Mouse (Mus musculus): ENCODE measurements at regions not wholly inside any gene's neighbourhood (a gene's known extent, or its start where the extent isn't known, plus 50 kb on each side); places are given as distances from the start of the nearest gene placed in this dataset.

- no peak for ATAC-seq
Measured at GRCm38 (mm10) chr16:5829071-5829470, 56.1 kb upstream of the Rbfox1 start.

GRCm38 (mm10) chr16:5823316-5823715, 61.8 kb upstream of the Rbfox1 start:
- ATAC-seq = no peak

- ATAC-seq = no peak
Measured at GRCm38 (mm10) chr16:5817166-5817565, 68.0 kb upstream of the Rbfox1 start.

GRCm38 (mm10) chr16:5812245-5812820, 72.8 kb upstream of the Rbfox1 start:
- no peak for ATAC-seq

- no peak for ATAC-seq
Measured at GRCm38 (mm10) chr16:5811654-5811992, 73.5 kb upstream of the Rbfox1 start.

- ATAC-seq = no peak
Measured at GRCm38 (mm10) chr16:5810986-5811653, 74.0 kb upstream of the Rbfox1 start.

GRCm38 (mm10) chr16:5798188-5798587, 87.0 kb upstream of the Rbfox1 start:
- ATAC-seq = no peak

- no peak for ATAC-seq
Measured at GRCm38 (mm10) chr16:5792216-5792615, 92.9 kb upstream of the Rbfox1 start.

- no peak for ATAC-seq
Measured at GRCm38 (mm10) chr16:5790161-5790560, 95.0 kb upstream of the Rbfox1 start.

GRCm38 (mm10) chr16:5787206-5787605, 97.9 kb upstream of the Rbfox1 start:
- ATAC-seq = no peak

- no peak for ATAC-seq
Measured at GRCm38 (mm10) chr16:5766771-5767421, 118.3 kb upstream of the Rbfox1 start.

- no peak for ATAC-seq
Measured at GRCm38 (mm10) chr16:5765143-5765542, 120.0 kb upstream of the Rbfox1 start.

GRCm38 (mm10) chr16:5760821-5761220, 124.3 kb upstream of the Rbfox1 start:
- no peak for ATAC-seq

GRCm38 (mm10) chr16:5759021-5759420, 126.1 kb upstream of the Rbfox1 start:
- ATAC-seq = no peak

- ATAC-seq = no peak
Measured at GRCm38 (mm10) chr16:5742716-5743507, 142.2 kb upstream of the Rbfox1 start.

- no peak for ATAC-seq
Measured at GRCm38 (mm10) chr16:5740776-5741175, 144.4 kb upstream of the Rbfox1 start.

GRCm38 (mm10) chr16:5733608-5734007, 151.5 kb upstream of the Rbfox1 start:
- ATAC-seq = no peak

- ATAC-seq = no peak
Measured at GRCm38 (mm10) chr16:5722506-5722905, 162.6 kb upstream of the Rbfox1 start.

GRCm38 (mm10) chr16:5713476-5713875, 171.7 kb upstream of the Rbfox1 start:
- ATAC-seq = no peak

- no peak for ATAC-seq
Measured at GRCm38 (mm10) chr16:5709831-5710230, 175.3 kb upstream of the Rbfox1 start.

- no peak for ATAC-seq
Measured at GRCm38 (mm10) chr16:5700731-5701255, 184.4 kb upstream of the Rbfox1 start.

- ATAC-seq = no peak
Measured at GRCm38 (mm10) chr16:5688322-5688721, 196.8 kb upstream of the Rbfox1 start.

GRCm38 (mm10) chr16:5673372-5673960, 211.7 kb upstream of the Rbfox1 start:
- ATAC-seq = no peak
